Mouse (Mus musculus): ENCODE measurements at regions not wholly inside any gene's neighbourhood (a gene's known extent, or its start where the extent isn't known, plus 50 kb on each side); places are given as distances from the start of the nearest gene placed in this dataset.

GRCm38 (mm10) chr3:136454967-136455366 is 129.1 kb upstream of the Bank1 start:
- no peaks in the 10 kb centered on the region for H3K36me3 ChIP-seq (ENCODE audit: control insufficient read depth, insufficient read depth)
- no peak for ATAC-seq (ENCODE audit: low read depth)
- H3K27ac ChIP-seq (ENCODE audit: low read length): no peak overlapping the region
- 66% methylated on average over 3 of the region's 3 CpGs for WGBS (ENCODE audit: insufficient replicate concordance)
- no peaks in the 10 kb centered on the region for H3K9me3 ChIP-seq (replicated peaks; ENCODE audit: control insufficient read depth, low read length)
- H3K9ac ChIP-seq (ENCODE audit: low read depth, low read length): no peak overlapping the region
- no peak overlapping the region for H3K4me3 ChIP-seq (ENCODE audit: low read depth, low read length)
- H3K4me1 ChIP-seq (ENCODE audit: control insufficient read depth, low read depth, low read length): no peaks in the 10 kb centered on the region
- H3K27me3 ChIP-seq (ENCODE audit: control insufficient read depth, insufficient read depth, low read depth, low read length): no peaks in the 10 kb centered on the region
- H3K4me2 ChIP-seq (ENCODE audit: low read depth, low read length): no peak overlapping the region

GRCm38 (mm10) chr3:136450986-136451774 is 125.3 kb upstream of the Bank1 start:
- no peaks in the 10 kb centered on the region for H3K36me3 ChIP-seq (ENCODE audit: control insufficient read depth, insufficient read depth)
- H3K9me3 ChIP-seq (replicated peaks; ENCODE audit: control insufficient read depth, low read length): no peaks in the 10 kb centered on the region
- no peak overlapping the region for H3K9ac ChIP-seq (ENCODE audit: low read depth, low read length)
- no peak overlapping the region for H3K4me3 ChIP-seq (ENCODE audit: low read depth, low read length)
- no peak overlapping the region for H3K27ac ChIP-seq (ENCODE audit: low read length)
- no peak overlapping the region for H3K4me2 ChIP-seq (ENCODE audit: low read depth, low read length)
- no peaks in the 10 kb centered on the region for H3K4me1 ChIP-seq (ENCODE audit: control insufficient read depth, low read depth, low read length)
- no peaks in the 10 kb centered on the region for H3K27me3 ChIP-seq (ENCODE audit: control insufficient read depth, insufficient read depth, low read depth, low read length)
- 53% methylated on average over 9 of the region's 9 CpGs for WGBS (ENCODE audit: insufficient replicate concordance)
- no peak for ATAC-seq (ENCODE audit: low read depth)

- Histone ChIP-seq H3K27me3 (ENCODE audit: control insufficient read depth, insufficient read depth, low read depth, low read length) (no peaks in the 10 kb centered on the region), H3K27ac (ENCODE audit: low read length) (no peak overlapping the region), H3K9me3 (replicated peaks; ENCODE audit: control insufficient read depth, low read length) (no peaks in the 10 kb centered on the region), H3K4me1 (ENCODE audit: control insufficient read depth, low read depth, low read length) (no peaks in the 10 kb centered on the region), H3K9ac (ENCODE audit: low read depth, low read length) (no peak overlapping the region), H3K4me2 (ENCODE audit: low read depth, low read length) (no peak overlapping the region), H3K36me3 (ENCODE audit: control insufficient read depth, insufficient read depth) (no peaks in the 10 kb centered on the region), H3K4me3 (ENCODE audit: low read depth, low read length) (no peak overlapping the region)
- WGBS (ENCODE audit: insufficient replicate concordance): 79% methylated on average over 2 of the region's 2 CpGs
- no peak for ATAC-seq (ENCODE audit: low read depth)
Measured at GRCm38 (mm10) chr3:136450361-136450895, 124.6 kb upstream of the Bank1 start.

GRCm38 (mm10) chr3:136449364-136449763 is 123.5 kb upstream of the Bank1 start:
- Histone ChIP-seq H3K9ac (ENCODE audit: low read depth, low read length) (no peak overlapping the region), H3K9me3 (replicated peaks; ENCODE audit: control insufficient read depth, low read length) (no peaks in the 10 kb centered on the region), H3K4me2 (ENCODE audit: low read depth, low read length) (no peak overlapping the region), H3K36me3 (ENCODE audit: control insufficient read depth, insufficient read depth) (no peaks in the 10 kb centered on the region), H3K27me3 (ENCODE audit: control insufficient read depth, insufficient read depth, low read depth, low read length) (no peaks in the 10 kb centered on the region), H3K4me3 (ENCODE audit: low read depth, low read length) (no peak overlapping the region), H3K27ac (ENCODE audit: low read length) (no peak overlapping the region), H3K4me1 (ENCODE audit: control insufficient read depth, low read depth, low read length) (no peaks in the 10 kb centered on the region)
- WGBS (ENCODE audit: insufficient replicate concordance): 50% methylated on average over 4 of the region's 4 CpGs
- no peak for ATAC-seq (ENCODE audit: low read depth)

GRCm38 (mm10) chr3:136444598-136444997 is 118.7 kb upstream of the Bank1 start:
- Histone ChIP-seq H3K4me2 (ENCODE audit: low read depth, low read length) (no peak overlapping the region), H3K27ac (ENCODE audit: low read length) (no peak overlapping the region), H3K36me3 (ENCODE audit: control insufficient read depth, insufficient read depth) (no peaks in the 10 kb centered on the region), H3K9ac (ENCODE audit: low read depth, low read length) (no peak overlapping the region), H3K4me1 (ENCODE audit: control insufficient read depth, low read depth, low read length) (no peaks in the 10 kb centered on the region), H3K9me3 (replicated peaks; ENCODE audit: control insufficient read depth, low read length) (no peaks in the 10 kb centered on the region), H3K4me3 (ENCODE audit: low read depth, low read length) (no peak overlapping the region), H3K27me3 (ENCODE audit: control insufficient read depth, insufficient read depth, low read depth, low read length) (no peaks in the 10 kb centered on the region)
- WGBS (ENCODE audit: insufficient replicate concordance): 47% methylated on average over 2 of the region's 2 CpGs
- ATAC-seq (ENCODE audit: low read depth): no peak

- no peak overlapping the region for H3K9ac ChIP-seq (ENCODE audit: low read depth, low read length)
- no peak overlapping the region for H3K27ac ChIP-seq (ENCODE audit: low read length)
- H3K9me3 ChIP-seq (replicated peaks; ENCODE audit: control insufficient read depth, low read length): no peaks in the 10 kb centered on the region
- H3K36me3 ChIP-seq (ENCODE audit: control insufficient read depth, insufficient read depth): no peaks in the 10 kb centered on the region
- no peaks in the 10 kb centered on the region for H3K27me3 ChIP-seq (ENCODE audit: control insufficient read depth, insufficient read depth, low read depth, low read length)
- H3K4me1 ChIP-seq (ENCODE audit: control insufficient read depth, low read depth, low read length): no peaks in the 10 kb centered on the region
- no peak for ATAC-seq (ENCODE audit: low read depth)
- no peak overlapping the region for H3K4me3 ChIP-seq (ENCODE audit: low read depth, low read length)
- H3K4me2 ChIP-seq (ENCODE audit: low read depth, low read length): no peak overlapping the region
- WGBS (ENCODE audit: insufficient replicate concordance): 45% methylated on average over 2 of the region's 2 CpGs
Measured at GRCm38 (mm10) chr3:136442099-136442498, 116.2 kb upstream of the Bank1 start.

GRCm38 (mm10) chr3:136439907-136440645 is 114.2 kb upstream of the Bank1 start:
- H3K4me3 ChIP-seq (ENCODE audit: low read depth, low read length): no peak overlapping the region
- H3K4me2 ChIP-seq (ENCODE audit: low read depth, low read length): no peak overlapping the region
- H3K9me3 ChIP-seq (replicated peaks; ENCODE audit: control insufficient read depth, low read length): no peaks in the 10 kb centered on the region
- no peak overlapping the region for H3K9ac ChIP-seq (ENCODE audit: low read depth, low read length)
- no peaks in the 10 kb centered on the region for H3K27me3 ChIP-seq (ENCODE audit: control insufficient read depth, insufficient read depth, low read depth, low read length)
- 59% methylated on average over 7 of the region's 7 CpGs for WGBS (ENCODE audit: insufficient replicate concordance)
- no peak overlapping the region for H3K27ac ChIP-seq (ENCODE audit: low read length)
- no peaks in the 10 kb centered on the region for H3K36me3 ChIP-seq (ENCODE audit: control insufficient read depth, insufficient read depth)
- ATAC-seq (ENCODE audit: low read depth): no peak
- no peaks in the 10 kb centered on the region for H3K4me1 ChIP-seq (ENCODE audit: control insufficient read depth, low read depth, low read length)

- H3K9me3 ChIP-seq (replicated peaks; ENCODE audit: control insufficient read depth, low read length): no peaks in the 10 kb centered on the region
- 62% methylated on average over 5 of the region's 5 CpGs for WGBS (ENCODE audit: insufficient replicate concordance)
Measured at GRCm38 (mm10) chr3:136439350-136439749, 113.5 kb upstream of the Bank1 start.

GRCm38 (mm10) chr3:136434407-136434806 is 108.5 kb upstream of the Bank1 start:
- WGBS (ENCODE audit: insufficient replicate concordance): 33% methylated on average over 5 of the region's 5 CpGs
- Histone ChIP-seq H3K9me3 (replicated peaks; ENCODE audit: control insufficient read depth, low read length) (no peaks in the 10 kb centered on the region), H3K27me3 (ENCODE audit: control insufficient read depth, insufficient read depth, low read depth, low read length) (no peaks in the 10 kb centered on the region), H3K36me3 (ENCODE audit: control insufficient read depth, insufficient read depth) (no peaks in the 10 kb centered on the region), H3K4me2 (ENCODE audit: low read depth, low read length) (no peak overlapping the region), H3K27ac (ENCODE audit: low read length) (no peak overlapping the region), H3K4me1 (ENCODE audit: control insufficient read depth, low read depth, low read length) (no peaks in the 10 kb centered on the region), H3K9ac (ENCODE audit: low read depth, low read length) (no peak overlapping the region), H3K4me3 (ENCODE audit: low read depth, low read length) (no peak overlapping the region)
- ATAC-seq (ENCODE audit: low read depth): no peak

More at GRCm38 (mm10) chr3:136439350-136439749, 113.5 kb upstream of the Bank1 start:
- H3K4me2 ChIP-seq (ENCODE audit: low read depth, low read length): no peak overlapping the region
- no peak overlapping the region for H3K9ac ChIP-seq (ENCODE audit: low read depth, low read length)
- no peak overlapping the region for H3K4me3 ChIP-seq (ENCODE audit: low read depth, low read length)
- no peak overlapping the region for H3K27ac ChIP-seq (ENCODE audit: low read length)
- H3K4me1 ChIP-seq (ENCODE audit: control insufficient read depth, low read depth, low read length): no peaks in the 10 kb centered on the region
- no peaks in the 10 kb centered on the region for H3K27me3 ChIP-seq (ENCODE audit: control insufficient read depth, insufficient read depth, low read depth, low read length)
- no peaks in the 10 kb centered on the region for H3K36me3 ChIP-seq (ENCODE audit: control insufficient read depth, insufficient read depth)
- ATAC-seq (ENCODE audit: low read depth): no peak

Measured in liver, embryonic 16.5 days (tissue).